Mouse (Mus musculus): ENCODE results near the gene Srrd.

DNA sequence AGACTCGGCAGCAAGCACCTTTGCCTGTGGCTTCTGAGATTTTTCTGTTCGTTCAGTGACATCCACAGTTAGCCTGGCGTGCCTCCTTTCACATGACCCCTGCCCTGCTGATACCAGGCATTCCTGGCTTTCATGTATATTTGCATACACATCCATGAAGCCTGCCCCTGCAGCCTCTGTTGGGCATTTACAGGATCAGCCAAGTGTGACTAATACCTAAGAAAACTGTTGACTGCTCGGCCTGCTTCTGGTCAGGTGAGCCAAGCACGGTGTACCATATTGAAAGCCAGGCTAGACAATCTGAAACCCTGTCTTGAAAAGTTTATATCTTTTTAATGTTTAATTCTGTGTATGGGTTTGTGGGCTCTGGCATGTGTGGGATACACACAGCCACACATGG is 26.4 kb downstream of the Srrd start:
- TF ChIP-seq CTCF (IDR thresholded peaks at IDR 0.05; ENCODE audit: low read depth) (no peak), EP300 (optimal IDR thresholded peaks at IDR 0.05) (no peak)

Data from stomach, postnatal 0 days (tissue).